Mouse (Mus musculus) embryonic facial prominence, embryonic 13.5 days (tissue): Measurements from ENCODE around the gene Ccdc74a. TPM values are rescaled to one million over a fixed set of nuclear protein-coding genes. Genes with fewer than 3 reads are reported as not detected.
A peak's percentile ranks its signal among the peaks of the same experiment; 100 is the strongest.

Experiments
- ATAC-seq: fragments of 200-750 bp; cut with Nextera tagmentation; 2 replicates; pipeline ENCODE4 v1.8.0; 2017; ENCODE audit warnings: low read depth; ENCODE audit not compliant: insufficient number of reproducible peaks, insufficient read depth, low FRiP score, low TSS enrichment
- H3K27ac ChIP-seq: fragments of 300-500 bp; sonication (generic); 2 replicates; pipeline ENCODE4 v1.5.1; 2015; ENCODE audit warnings: moderate library complexity, mild to moderate bottlenecking, inconsistent platforms
- H3K27me3 ChIP-seq: fragments of 300-500 bp; sonication (generic); 2 replicates; pipeline ENCODE4 v1.6.1; 2015; ENCODE audit warnings: mild to moderate bottlenecking, inconsistent platforms
- H3K36me3 ChIP-seq: fragments of 300-500 bp; sonication (generic); 2 replicates; pipeline ENCODE4 v1.6.1; 2015; ENCODE audit warnings: mild to moderate bottlenecking, inconsistent platforms
- H3K4me1 ChIP-seq: fragments of 300-500 bp; sonication (generic); 2 replicates; pipeline ENCODE4 v1.6.1; 2015; ENCODE audit warnings: inconsistent platforms
- H3K4me2 ChIP-seq: fragments of 300-500 bp; sonication (generic); 2 replicates; pipeline ENCODE4 v1.6.1; 2015; ENCODE audit warnings: moderate library complexity, mild to moderate bottlenecking, inconsistent platforms
- H3K4me3 ChIP-seq: fragments of 300-500 bp; sonication (generic); 2 replicates; pipeline ENCODE4 v1.5.1; 2015; ENCODE audit warnings: mild to moderate bottlenecking, inconsistent platforms
- H3K9ac ChIP-seq: fragments of 300-500 bp; sonication (generic); 2 replicates; pipeline ENCODE4 v1.6.1; 2015; ENCODE audit warnings: mild to moderate bottlenecking, inconsistent platforms
- H3K9me3 ChIP-seq: fragments of 300-500 bp; sonication (generic); 2 replicates; pipeline ENCODE4 v1.6.1; 2016; ENCODE audit warnings: inconsistent platforms
- WGBS: fragments of 180-500 bp; shearing (Covaris S2); methylation state at CpG from one replicate; pipeline ENCODE4 v1.1.7; 2015; ENCODE audit warnings: mixed read lengths; 5-methylcytosine and 5-hydroxymethylcytosine counted together
- polyA plus RNA-seq: library from polyadenylated mRNA; unstranded; fragments of >200 nt; fragmentation: Nextera tagmentation; extraction: Ambion mirVana; gene quantifications from 2 replicates; pipeline ENCODE4 v1.2.1, GENCODE M21; 2015

Gene Ccdc74a
- polyA plus RNA-seq, 1 experiment from 2014 or later, result 10.4 TPM

GRCm38 (mm10) chr16:17643437-17643990, 2.8 kb upstream of the Ccdc74a start:
- Histone ChIP-seq H3K9me3 (no peaks in the 10 kb centered on the region), H3K4me3 (no peak overlapping the region), H3K27me3 (no peaks in the 10 kb centered on the region), H3K4me2 (no peak overlapping the region), H3K36me3 (peaks cover 59% of the 10 kb centered on the region), H3K27ac (no peak overlapping the region), H3K4me1 (peaks cover 15% of the 10 kb centered on the region), H3K9ac (no peak overlapping the region)
- no peak for ATAC-seq
- WGBS, result 92% methylated on average over 4 of the region's 4 CpGs

- Histone ChIP-seq H3K4me2 (peak overlapping the region; percentile 85), H3K36me3 (peaks cover 60% of the 10 kb centered on the region), H3K9me3 (no peaks in the 10 kb centered on the region), H3K4me3 (peak overlapping the region; percentile 63), H3K27ac (no peak overlapping the region), H3K9ac (peak overlapping the region; percentile 73), H3K4me1 (peaks cover 15% of the 10 kb centered on the region), H3K27me3 (no peaks in the 10 kb centered on the region)
- no peak for ATAC-seq
- 13% methylated on average over 1 of the region's 1 CpGs for WGBS
Measured at GRCm38 (mm10) chr16:17647156-17647555, 886 bp downstream of the Ccdc74a start.

GRCm38 (mm10) chr16:17647566-17648340, 1.5 kb downstream of the Ccdc74a start:
- no peak for ATAC-seq
- H3K4me3 ChIP-seq, result no peak overlapping the region
- H3K9ac ChIP-seq, result no peak overlapping the region
- no peak overlapping the region for H3K27ac ChIP-seq
- H3K36me3 ChIP-seq, result peaks cover 60% of the 10 kb centered on the region
- peak overlapping the region; percentile 85 for H3K4me2 ChIP-seq
- no peaks in the 10 kb centered on the region for H3K27me3 ChIP-seq
- 90% methylated on average over 10 of the region's 10 CpGs for WGBS
- H3K4me1 ChIP-seq, result peaks cover 15% of the 10 kb centered on the region
- H3K9me3 ChIP-seq, result no peaks in the 10 kb centered on the region

GRCm38 (mm10) chr16:17649925-17650605, 3.8 kb downstream of the Ccdc74a start:
- no peak for ATAC-seq
- H3K9me3 ChIP-seq, result no peaks in the 10 kb centered on the region
- no peak overlapping the region for H3K4me3 ChIP-seq
- no peak overlapping the region for H3K4me2 ChIP-seq
- peaks cover 72% of the 10 kb centered on the region for H3K36me3 ChIP-seq
- no peak overlapping the region for H3K27ac ChIP-seq
- no peaks in the 10 kb centered on the region for H3K27me3 ChIP-seq
- H3K4me1 ChIP-seq, result peaks cover 15% of the 10 kb centered on the region
- H3K9ac ChIP-seq, result no peak overlapping the region
- WGBS, result 89% methylated on average over 16 of the region's 16 CpGs

GRCm38 (mm10) chr16:17650711-17651110, 4.4 kb downstream of the Ccdc74a start:
- Histone ChIP-seq H3K4me3 (no peak overlapping the region), H3K36me3 (peaks cover 78% of the 10 kb centered on the region), H3K27me3 (no peaks in the 10 kb centered on the region), H3K4me1 (peaks cover 15% of the 10 kb centered on the region), H3K27ac (no peak overlapping the region), H3K9ac (no peak overlapping the region), H3K4me2 (no peak overlapping the region), H3K9me3 (no peaks in the 10 kb centered on the region)
- 97% methylated on average over 1 of the region's 1 CpGs for WGBS
- no peak for ATAC-seq

GRCm38 (mm10) chr16:17652607-17653006, 6.3 kb downstream of the Ccdc74a start:
- H3K4me1 ChIP-seq, result peaks cover 2% of the 10 kb centered on the region; the same call in 1 of the 2 replicates
- no peaks in the 10 kb centered on the region for H3K27me3 ChIP-seq
- no peak overlapping the region for H3K4me3 ChIP-seq
- 92% methylated on average over 4 of the region's 4 CpGs for WGBS
- no peak overlapping the region for H3K27ac ChIP-seq
- no peak overlapping the region for H3K9ac ChIP-seq
- H3K4me2 ChIP-seq, result no peak overlapping the region
- H3K36me3 ChIP-seq, result peaks cover 94% of the 10 kb centered on the region
- no peak for ATAC-seq
- H3K9me3 ChIP-seq, result no peaks in the 10 kb centered on the region

GRCm38 (mm10) chr16:17653601-17654000, 7.3 kb downstream of the Ccdc74a start:
- ATAC-seq, result no peak
- Histone ChIP-seq H3K9ac (no peak overlapping the region), H3K4me3 (no peak overlapping the region), H3K27me3 (no peaks in the 10 kb centered on the region), H3K27ac (no peak overlapping the region), H3K9me3 (no peaks in the 10 kb centered on the region), H3K36me3 (peaks cover 94% of the 10 kb centered on the region), H3K4me2 (no peak overlapping the region), H3K4me1 (no peaks in the 10 kb centered on the region)
- WGBS, result 97% methylated on average over 5 of the region's 5 CpGs

- Histone ChIP-seq H3K9ac (no peak overlapping the region), H3K4me3 (no peak overlapping the region), H3K4me2 (no peak overlapping the region), H3K36me3 (peaks cover 90% of the 10 kb centered on the region), H3K27ac (no peak overlapping the region), H3K27me3 (no peaks in the 10 kb centered on the region), H3K4me1 (no peaks in the 10 kb centered on the region), H3K9me3 (no peaks in the 10 kb centered on the region)
- 92% methylated on average over 4 of the region's 4 CpGs for WGBS
- ATAC-seq, result no peak
Measured at GRCm38 (mm10) chr16:17654188-17654795, 8.0 kb downstream of the Ccdc74a start.

- no peaks in the 10 kb centered on the region for H3K4me1 ChIP-seq
- no peak overlapping the region for H3K27ac ChIP-seq
- H3K4me2 ChIP-seq, result no peak overlapping the region
- H3K9me3 ChIP-seq, result no peaks in the 10 kb centered on the region
- no peak for ATAC-seq
- 84% methylated on average over 5 of the region's 5 CpGs for WGBS
- peaks cover 91% of the 10 kb centered on the region for H3K36me3 ChIP-seq
- no peak overlapping the region for H3K9ac ChIP-seq
- H3K4me3 ChIP-seq, result no peak overlapping the region
- H3K27me3 ChIP-seq, result no peaks in the 10 kb centered on the region
Measured at GRCm38 (mm10) chr16:17656212-17656871, 10.1 kb downstream of the Ccdc74a start.

- no peak for ATAC-seq
- H3K27me3 ChIP-seq, result no peaks in the 10 kb centered on the region
- H3K36me3 ChIP-seq, result peaks cover 91% of the 10 kb centered on the region
Measured at GRCm38 (mm10) chr16:17665568-17665967, 19.3 kb downstream of the Ccdc74a start.

GRCm38 (mm10) chr16:17669886-17670285, 23.6 kb downstream of the Ccdc74a start:
- Histone ChIP-seq H3K36me3 (peaks cover 95% of the 10 kb centered on the region), H3K4me1 (no peaks in the 10 kb centered on the region), H3K9ac (no peak overlapping the region), H3K27me3 (no peaks in the 10 kb centered on the region), H3K27ac (no peak overlapping the region), H3K9me3 (no peaks in the 10 kb centered on the region), H3K4me2 (no peak overlapping the region), H3K4me3 (no peak overlapping the region)
- no peak for ATAC-seq

More at GRCm38 (mm10) chr16:17665568-17665967, 19.3 kb downstream of the Ccdc74a start:
- no peaks in the 10 kb centered on the region for H3K4me1 ChIP-seq
- H3K9ac ChIP-seq, result no peak overlapping the region
- no peaks in the 10 kb centered on the region for H3K9me3 ChIP-seq
- H3K4me2 ChIP-seq, result no peak overlapping the region
- H3K4me3 ChIP-seq, result no peak overlapping the region
- no peak overlapping the region for H3K27ac ChIP-seq
